ENCODE assay signal across 12 mouse cellular contexts in genomic region chr7:117393976-117394375, GRCm38 (mm10). TPM values are rescaled to one million over a fixed set of nuclear protein-coding genes. Genes with fewer than 3 reads are reported as not detected.
DNase-seq lines count a peak whose midpoint lies in the region; ATAC-seq and TF ChIP-seq lines count a peak whose summit lies in the region.
"Had no signal": no experiment of that assay in that cellular context is flagged by ENCODE, and none has a peak within 500 bp of the region (broad histone marks: within the 10 kb centered on the region; RNA-seq: fewer than 3 reads in every experiment).

No protein-coding gene starts in this region.

- H3K4me3 ChIP-seq in heart, embryonic 15.5 days, result no peak overlapping the region
- no peak overlapping the region for H3K4me3 ChIP-seq in liver, adult 2 months (ENCODE audit: insufficient read depth, low read depth, low read length)
- H3K4me3 ChIP-seq: erythroblast, embryonic 14.5 days; limb, embryonic 13.5 days; myocyte had no signal

- H3K4me2 ChIP-seq in heart, embryonic 15.5 days, result peak overlapping the region; percentile 4; the same call in 1 of the 2 replicates
- H3K4me2 ChIP-seq: limb, embryonic 13.5 days had no signal

- no peak overlapping the region for H3K9ac ChIP-seq in heart, embryonic 15.5 days
- H3K9ac ChIP-seq in liver, adult 2 months (ENCODE audit: low read depth, low read length), result no peak overlapping the region
- H3K9ac ChIP-seq: limb, embryonic 13.5 days had no signal

- no peaks in the 10 kb centered on the region for H3K79me2 ChIP-seq in liver, adult 2 months (ENCODE audit: control insufficient read depth, insufficient read depth, low read length)

- peaks cover 15% of the 10 kb centered on the region for H3K4me1 ChIP-seq in heart, embryonic 15.5 days (replicated peaks)
- no peaks in the 10 kb centered on the region for H3K4me1 ChIP-seq in liver, adult 2 months (ENCODE audit: control insufficient read depth, insufficient read depth, low read length)

- H3K27ac ChIP-seq in heart, embryonic 15.5 days, result no peak overlapping the region
- H3K27ac ChIP-seq in liver, adult 2 months (replicated peaks; ENCODE audit: insufficient read depth, low read depth, low read length), result no peak overlapping the region
- H3K27ac ChIP-seq: limb, embryonic 13.5 days had no signal

- no peaks in the 10 kb centered on the region for H3K27me3 ChIP-seq in heart, embryonic 15.5 days
- no peaks in the 10 kb centered on the region for H3K27me3 ChIP-seq in liver, adult 2 months (ENCODE audit: control insufficient read depth, insufficient read depth, low read length)
- H3K27me3 ChIP-seq: limb, embryonic 13.5 days had no signal

- no peak for TF ChIP-seq CTCF in liver, adult 2 months (IDR thresholded peaks at IDR 0.05; ENCODE audit: low read depth, low read length)

- intact Hi-C loops in heart, postnatal 14 days (cut with DNase I), result no loop called here

- ATAC-seq in heart, embryonic 15.5 days (replicated peaks; ENCODE audit: insufficient number of reproducible peaks, insufficient read depth, low FRiP score, low read depth), result no peak

- no peaks in the 10 kb centered on the region for H3K36me3 ChIP-seq in heart, embryonic 15.5 days
- no peaks in the 10 kb centered on the region for H3K36me3 ChIP-seq in liver, adult 2 months (ENCODE audit: control insufficient read depth, insufficient read depth, low read length)

- 25% methylated on average over 4 of the region's 4 CpGs for WGBS in heart, embryonic 15.5 days
- 31% methylated on average over 4 of the region's 4 CpGs for WGBS in liver, adult 2 months

- H3K9me3 ChIP-seq in heart, embryonic 15.5 days (replicated peaks), result no peaks in the 10 kb centered on the region

- DNase-seq in heart, postnatal 14 days, result no peak
- DNase-seq in T-cell, adult 2 months (ENCODE audit: low spot score), result peak; percentile 34
- DNase-seq in liver, adult 2 months (ENCODE audit: extremely low read depth, low read depth, low spot score), result peak; percentile 14
- DNase-seq in spleen, postnatal 10 days (ENCODE audit: low spot score in 2 of 2), result peak; percentile 16 to 26
- DNase-seq in MN1 (ENCODE audit: low spot score), result no peak
- DNase-seq in frontal cortex, adult 2 months (ENCODE audit: extremely low spot score in 1 of 2, low spot score in 1 of 2), result no peak
- DNase-seq in left cerebral cortex, adult 11 months (ENCODE audit: low spot score), result no peak
- DNase-seq: cerebellum, adult 9-11 months had no signal

- no peak for TF ChIP-seq POLR2A in liver, adult 2 months (IDR thresholded peaks at IDR 0.05; ENCODE audit: extremely low read depth, insufficient read depth, low read length)

RNA-seq across cellular contexts. Expression of gene Xylt1, which starts 13.2 kb away (rescaled TPM):
- polyA plus RNA-seq in heart, embryonic 15.5 days (2015; fragmentation: Nextera tagmentation; extraction: Ambion mirVana), result 0.91 and 1.3 TPM in 2 replicates
- 1 to 10 TPM; 3.9 to 4.3 TPM for total RNA-seq in heart, postnatal 14 days (2021)
- 0.07 and 0.09 TPM in 2 replicates for total RNA-seq in liver, adult 2 months (2014; rRNA removed)
- polyA plus RNA-seq in liver, adult 2 months (2012; rRNA removed), result 0.11 and 0.18 TPM in 2 replicates
- polyA plus RNA-seq in frontal cortex, adult 2 months (2012; rRNA removed), result 14.5 and 21.9 TPM in 2 replicates
- polyA plus RNA-seq: myocyte had no signal

Comparison
In these comparisons a context has a peak if more than half of its experiments do, and no peak if none do; other contexts are left out.
1. DNase-seq: peak in T-cell, adult 2 months (single experiment), liver, adult 2 months (single experiment) and spleen, postnatal 10 days (2 of 2); none in heart, postnatal 14 days (0 of 2), MN1 (single experiment), frontal cortex, adult 2 months (0 of 2) and left cerebral cortex, adult 11 months (single experiment).